Mouse (Mus musculus) gastrocnemius, postnatal 14 days (tissue): Measurements from ENCODE around the gene Slc7a8. TPM values are rescaled to one million over a fixed set of nuclear protein-coding genes. Genes with fewer than 3 reads are reported as not detected.
A peak's percentile ranks its signal among the peaks of the same experiment; 100 is the strongest.

Experiments
- DNase-seq: peaks from one replicate; pipeline ENCODE4 v3.0.0; 2021; ENCODE audit warnings: mixed read lengths
- intact Hi-C: fragments of 180-260 bp; cut with DNase I; formaldehyde crosslinking; loops from one replicate; pipeline ENCODE4 v1.15.1; 2025; ENCODE audit warnings: low total_unique reads
- long read RNA-seq, 2 experiments: library from polyadenylated mRNA; stranded (forward); transcript quantifications; one replicate each; pipeline ENCODE4 v2.0.0; 2021
- total RNA-seq, 2 experiments: library from RNA; stranded (reverse); gene quantifications; 2 replicates each; pipeline ENCODE4 v1.2.3; 2021

The Slc7a8 gene
- 10 to 100 TPM in 1 of 2 experiments, 1 to 10 TPM in 1; 7.5 to 18.5 TPM for total RNA-seq
- long read RNA-seq, experiment 1, full-length matches to known transcripts: 9 of 18 reads
- long read RNA-seq, experiment 1, partial matches to known transcripts: 2 of 18 reads
- long read RNA-seq, experiment 1, other reads (novel, unspliced or antisense): 7 of 18 reads
- long read RNA-seq, experiment 2, full-length matches to known transcripts: 15 of 20 reads
- long read RNA-seq, experiment 2, partial matches to known transcripts: 2 of 20 reads
- long read RNA-seq, experiment 2, other reads (novel, unspliced or antisense): 3 of 20 reads

DNA sequence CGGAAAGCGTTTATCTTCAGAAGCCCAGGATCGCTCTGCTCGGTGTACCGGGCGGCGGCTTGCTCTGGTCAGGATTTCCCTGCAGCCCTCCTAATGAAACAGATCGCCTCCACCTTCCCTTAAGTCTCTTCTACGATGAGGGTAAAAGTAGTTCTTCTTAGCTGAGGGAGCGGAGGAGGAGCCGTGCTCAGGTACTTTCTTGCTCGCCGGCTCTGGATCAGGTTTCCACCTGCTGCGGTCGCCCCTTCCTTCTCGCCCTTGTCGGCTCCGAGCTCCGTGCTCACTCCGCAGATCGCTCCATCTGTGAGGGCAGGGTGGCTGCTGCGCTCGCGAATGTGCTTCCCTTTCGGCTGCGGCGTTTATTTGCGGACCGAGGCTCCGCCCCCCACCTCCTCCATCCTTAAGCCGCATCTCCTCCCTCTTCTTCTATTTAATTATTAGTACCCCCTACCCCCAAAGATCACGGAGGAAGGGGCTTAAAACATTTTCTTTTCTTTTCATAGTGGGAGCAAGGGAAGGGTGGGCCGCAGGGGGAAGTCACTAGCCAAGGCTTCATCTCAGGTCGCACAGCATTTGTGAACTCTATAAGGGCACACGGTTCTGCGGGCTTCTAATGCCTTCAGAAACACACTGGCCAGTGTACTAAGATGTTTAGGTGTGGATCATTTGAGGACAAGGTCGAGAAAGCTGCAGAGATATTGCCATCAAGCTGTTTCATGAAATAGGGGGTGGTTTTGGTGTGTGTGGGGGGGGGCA lies at the start of gene Slc7a8:
Gene Slc7a8 (minus strand): TSS at position 337 of the 756 bp plus-strand sequence.
- intact Hi-C loops: no loop called here
- peak; percentile 60 for DNase-seq

DNA sequence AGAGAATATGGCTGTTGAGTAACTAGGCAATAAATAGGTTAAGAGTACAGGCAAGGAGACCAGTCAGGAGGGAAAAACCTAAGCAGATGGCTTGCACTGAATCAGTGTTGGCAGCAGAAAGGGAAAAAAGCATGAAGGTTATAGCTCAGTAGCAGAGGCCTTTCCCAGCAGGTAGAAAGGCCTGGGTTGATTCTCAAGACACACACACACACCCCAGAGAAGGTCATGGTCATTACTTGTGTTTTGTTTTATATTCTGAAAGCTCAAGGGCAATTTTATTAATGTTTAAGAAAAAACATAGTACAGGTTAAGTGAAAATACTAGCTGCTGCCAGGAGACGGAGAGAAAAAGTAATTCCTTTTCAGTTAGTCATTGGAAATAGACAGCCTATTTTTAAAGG lies 42.0 kb upstream of the Slc7a8 start:
- intact Hi-C loops: no loop called here
- no peak for DNase-seq

DNA sequence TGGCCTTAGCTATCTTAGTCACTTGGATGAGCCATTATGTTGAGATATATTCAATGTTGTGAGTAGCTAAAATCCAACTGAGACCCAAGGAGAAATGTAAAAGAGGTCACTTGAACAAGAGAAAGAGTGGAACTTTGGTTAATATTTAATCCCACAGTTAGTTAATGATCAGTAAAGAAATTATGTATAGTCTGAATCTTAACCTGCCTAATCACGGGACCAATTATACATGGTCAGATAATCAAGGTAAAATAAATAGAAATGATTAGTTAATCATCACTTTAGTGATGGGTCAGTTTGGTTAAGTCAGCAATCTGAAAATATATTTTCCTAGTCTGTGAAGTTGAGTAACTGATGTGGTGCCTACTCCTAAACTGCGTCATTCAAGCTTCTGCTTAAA lies 40.6 kb upstream of the Slc7a8 start:
- DNase-seq: no peak
- intact Hi-C loops: no loop called here

DNA sequence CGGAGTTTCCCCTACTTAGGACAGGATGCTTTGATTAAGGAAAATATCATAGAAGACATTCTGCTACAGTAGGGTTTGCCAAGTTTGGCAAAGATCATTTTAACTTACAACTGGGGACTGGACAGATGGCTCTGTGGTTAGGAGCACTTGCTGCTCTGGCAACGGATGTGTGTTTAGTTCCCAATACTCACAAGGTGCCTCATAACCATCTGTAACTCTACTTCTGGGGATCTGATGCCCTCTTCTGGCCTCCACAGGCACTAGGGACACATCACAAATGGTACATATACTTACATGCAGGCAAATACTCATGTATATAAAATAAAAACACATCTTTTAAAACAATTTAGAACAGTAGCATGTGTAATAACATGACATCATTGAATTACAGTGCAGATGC lies 36.0 kb upstream of the Slc7a8 start:
- DNase-seq: peak; percentile 15
- intact Hi-C loops: no loop called here

DNA sequence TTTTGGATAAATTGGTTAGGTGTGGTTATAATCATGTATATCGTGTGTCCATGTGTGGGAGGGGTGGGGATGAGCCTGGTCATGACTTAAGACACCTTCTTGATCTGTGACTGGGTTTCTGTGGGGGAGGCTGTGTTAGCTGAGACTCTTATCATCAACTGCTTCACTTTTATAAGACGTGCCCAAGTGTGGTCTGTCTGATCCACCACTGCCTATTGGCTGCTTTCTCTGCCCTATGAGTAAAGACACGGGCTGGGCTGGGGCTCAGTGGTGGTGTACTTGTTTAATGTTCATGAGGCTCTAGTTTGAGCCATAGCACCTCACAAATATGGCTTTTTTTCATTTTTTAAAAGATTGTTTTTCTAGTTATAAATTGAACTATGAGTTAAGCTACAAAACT lies 34.0 kb upstream of the Slc7a8 start:
- intact Hi-C loops: no loop called here
- no peak for DNase-seq

DNA sequence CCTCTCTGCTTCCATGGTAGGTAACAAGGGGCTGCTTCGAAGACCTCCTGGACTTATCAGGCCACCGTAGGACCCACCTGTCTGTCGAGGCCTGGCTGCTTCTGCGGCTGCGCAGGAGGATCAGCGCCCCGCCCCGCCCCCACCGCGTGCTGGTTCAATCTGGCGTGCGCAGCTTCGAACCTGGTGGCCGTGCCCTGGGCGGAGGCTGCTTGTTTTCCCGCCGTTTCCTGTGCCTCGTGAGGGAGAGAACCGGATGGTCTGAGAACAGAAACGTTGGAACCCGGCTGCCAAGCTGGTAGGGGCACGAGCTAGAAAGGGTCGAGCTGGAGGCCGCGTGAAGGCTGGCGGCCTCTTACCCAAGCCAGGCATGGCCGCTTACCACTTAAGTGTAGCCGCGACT lies 32.2 kb upstream of the Slc7a8 start, which contains the start of gene Rnf212b:
Gene Rnf212b (plus strand): TSS at position 151 of the 400 bp plus-strand sequence.
- intact Hi-C loops: no loop called here
- DNase-seq: no peak

DNA sequence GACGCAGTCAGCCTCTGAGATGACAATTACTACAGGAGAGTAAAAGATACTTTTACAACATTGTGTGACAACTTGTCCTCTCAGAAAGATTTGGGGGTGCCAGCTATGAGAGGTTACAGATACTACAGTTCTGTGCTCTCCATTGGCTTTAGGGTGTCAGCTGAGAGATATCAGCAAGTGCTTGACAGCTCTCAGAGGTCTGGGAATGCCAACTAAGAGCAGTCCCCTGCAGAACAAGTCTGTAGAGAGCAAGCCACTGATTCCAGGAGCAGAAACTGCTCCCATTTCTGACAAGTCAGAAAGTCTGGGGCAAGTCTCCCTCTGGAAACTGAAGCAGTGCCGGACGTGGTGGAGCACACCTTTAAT lies 27.9 kb upstream of the Slc7a8 start:
- intact Hi-C loops: no loop called here
- DNase-seq: no peak

DNA sequence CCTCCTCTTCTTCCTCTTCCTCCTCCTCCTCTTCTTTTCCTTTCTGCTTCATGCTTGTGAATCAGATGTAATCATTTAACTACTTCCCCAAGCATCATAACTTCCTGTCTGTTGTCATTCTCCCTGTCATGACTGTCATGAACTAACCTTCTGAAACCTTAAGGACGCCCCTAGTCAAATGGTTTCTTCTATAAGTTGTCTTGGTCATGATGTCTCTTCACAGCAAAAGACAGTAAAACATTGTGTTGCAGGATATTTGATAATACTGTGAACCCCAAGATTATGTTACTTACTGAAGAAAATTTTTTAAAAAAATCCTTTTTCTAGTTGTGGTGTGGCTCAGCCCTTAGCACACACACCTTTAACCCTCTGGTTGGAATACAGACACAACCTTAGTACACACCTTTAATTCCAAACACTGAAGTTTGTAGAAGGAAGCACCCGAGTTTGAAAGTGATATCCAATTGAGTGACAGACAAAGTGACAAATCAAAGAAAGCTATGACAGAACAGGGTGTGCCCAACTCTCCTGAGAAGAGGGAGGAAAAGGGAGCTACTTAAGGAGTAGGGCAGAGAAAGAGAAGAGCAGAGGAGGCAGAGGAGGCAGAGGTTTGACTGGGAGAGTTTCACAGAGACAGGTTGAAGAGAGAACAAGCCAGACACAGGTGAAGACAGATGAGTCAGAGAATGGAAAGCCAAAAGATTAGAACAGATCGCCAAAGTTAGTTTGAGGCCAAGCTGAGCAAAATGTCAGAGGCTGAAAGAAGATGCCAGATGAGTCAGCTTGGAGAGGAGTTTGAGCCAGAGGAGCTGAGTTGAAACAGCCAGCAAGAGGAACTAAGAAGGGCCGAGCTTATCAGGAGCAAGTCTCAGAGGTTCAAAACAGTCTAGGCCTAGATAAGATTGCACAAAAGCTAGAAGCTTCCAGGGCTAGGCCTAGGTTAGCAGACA lies 27.2 kb upstream of the Slc7a8 start:
- DNase-seq: peak; percentile 9
- intact Hi-C loops: no loop called here

DNA sequence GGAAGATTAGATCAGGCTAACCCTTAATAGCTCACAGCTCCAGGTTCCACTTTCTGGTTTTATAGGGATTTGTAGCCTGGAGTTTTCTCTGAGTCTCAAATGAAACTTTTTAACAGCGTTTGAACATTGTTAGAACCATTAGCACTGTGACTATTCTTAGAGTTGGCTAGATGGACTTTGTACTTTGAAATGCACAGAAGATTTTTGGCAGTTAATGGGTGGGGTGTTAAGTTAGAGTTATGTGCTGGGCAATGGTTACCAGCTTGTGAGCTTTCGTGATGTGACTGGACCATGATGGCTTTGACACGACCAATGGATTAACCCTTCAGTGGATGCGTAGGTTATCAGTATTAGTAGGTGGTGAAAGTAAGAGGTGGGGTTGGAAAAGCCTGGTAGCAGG lies 24.4 kb upstream of the Slc7a8 start:
- no peak for DNase-seq
- intact Hi-C loops: no loop called here

DNA sequence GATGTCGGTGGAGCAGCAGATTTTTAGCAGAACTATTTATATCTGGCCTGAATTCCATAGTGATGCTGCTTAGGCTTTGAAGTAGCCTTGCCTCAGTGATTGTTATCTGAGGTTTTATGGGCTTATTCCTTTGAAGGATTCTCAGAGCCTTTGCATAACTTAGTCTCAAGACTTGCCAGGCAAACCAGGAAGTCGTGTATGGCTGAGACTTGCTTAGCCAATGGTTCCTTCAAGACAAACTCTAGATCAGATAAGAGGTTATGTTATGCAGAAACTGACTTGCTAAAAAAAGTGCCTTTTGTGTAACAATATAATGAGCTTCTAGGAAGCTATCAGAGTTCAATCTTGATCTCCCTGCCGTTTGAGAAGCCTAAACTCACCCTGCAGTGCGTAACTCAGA lies 20.7 kb upstream of the Slc7a8 start:
- DNase-seq: no peak
- intact Hi-C loops: no loop called here

DNA sequence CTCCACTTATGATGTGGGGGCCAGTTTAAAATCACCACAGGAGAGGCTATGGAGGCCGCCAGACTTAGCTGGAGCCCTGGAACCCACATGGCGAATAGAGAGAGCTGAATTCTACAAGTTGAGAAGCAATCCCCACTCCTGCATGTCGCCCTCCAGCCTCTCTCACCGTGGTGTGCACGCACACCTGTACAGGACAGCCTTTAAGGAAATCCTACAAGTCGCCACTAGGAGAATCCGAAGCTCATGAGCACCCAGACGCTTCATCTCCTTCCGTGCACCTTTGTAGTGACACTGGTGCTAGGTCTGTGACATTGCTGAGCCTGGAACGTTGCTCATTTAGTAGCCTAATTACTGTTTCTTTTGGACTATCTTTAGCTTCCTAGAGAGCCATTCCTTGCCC lies 17.9 kb upstream of the Slc7a8 start:
- intact Hi-C loops: no loop called here
- no peak for DNase-seq

DNA sequence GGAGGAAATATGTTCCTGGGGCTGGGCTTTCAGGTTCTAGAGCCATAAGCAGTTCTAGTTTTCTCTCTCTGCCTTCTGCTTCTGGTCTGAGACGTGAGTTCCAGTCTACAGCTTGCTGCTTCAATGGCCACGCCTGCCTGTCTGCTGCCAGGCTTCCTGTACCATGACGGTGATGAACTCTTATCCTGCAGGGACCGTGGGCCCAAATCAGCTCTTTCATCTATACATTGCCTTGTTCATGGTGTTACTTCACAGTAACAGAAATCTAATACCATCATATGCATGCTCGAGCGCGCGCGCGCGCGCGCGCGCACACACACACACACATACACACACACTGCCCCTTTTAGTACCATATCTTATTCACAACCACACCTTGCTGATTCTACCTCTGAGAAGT lies 15.0 kb upstream of the Slc7a8 start:
- intact Hi-C loops: no loop called here
- no peak for DNase-seq

DNA sequence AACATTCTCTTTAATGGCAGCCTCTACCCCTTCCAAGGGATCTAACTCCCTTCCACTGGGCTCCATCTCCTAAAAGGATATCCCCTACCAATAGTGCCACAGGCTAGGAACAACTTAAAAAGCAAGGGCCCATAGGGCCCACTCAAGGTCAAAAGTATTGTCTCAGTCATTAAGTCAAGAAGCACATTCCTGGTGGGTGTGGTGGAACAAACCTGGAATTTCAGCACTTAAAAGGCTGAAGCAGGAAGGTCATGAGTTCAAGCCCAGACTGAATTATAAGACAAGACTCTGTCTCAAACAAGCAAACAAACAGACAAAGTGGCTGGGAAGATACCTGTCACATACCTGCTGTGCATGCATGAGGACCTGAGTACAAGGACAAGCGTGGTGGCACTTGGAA lies 14.2 kb upstream of the Slc7a8 start:
- intact Hi-C loops: no loop called here
- no peak for DNase-seq

DNA sequence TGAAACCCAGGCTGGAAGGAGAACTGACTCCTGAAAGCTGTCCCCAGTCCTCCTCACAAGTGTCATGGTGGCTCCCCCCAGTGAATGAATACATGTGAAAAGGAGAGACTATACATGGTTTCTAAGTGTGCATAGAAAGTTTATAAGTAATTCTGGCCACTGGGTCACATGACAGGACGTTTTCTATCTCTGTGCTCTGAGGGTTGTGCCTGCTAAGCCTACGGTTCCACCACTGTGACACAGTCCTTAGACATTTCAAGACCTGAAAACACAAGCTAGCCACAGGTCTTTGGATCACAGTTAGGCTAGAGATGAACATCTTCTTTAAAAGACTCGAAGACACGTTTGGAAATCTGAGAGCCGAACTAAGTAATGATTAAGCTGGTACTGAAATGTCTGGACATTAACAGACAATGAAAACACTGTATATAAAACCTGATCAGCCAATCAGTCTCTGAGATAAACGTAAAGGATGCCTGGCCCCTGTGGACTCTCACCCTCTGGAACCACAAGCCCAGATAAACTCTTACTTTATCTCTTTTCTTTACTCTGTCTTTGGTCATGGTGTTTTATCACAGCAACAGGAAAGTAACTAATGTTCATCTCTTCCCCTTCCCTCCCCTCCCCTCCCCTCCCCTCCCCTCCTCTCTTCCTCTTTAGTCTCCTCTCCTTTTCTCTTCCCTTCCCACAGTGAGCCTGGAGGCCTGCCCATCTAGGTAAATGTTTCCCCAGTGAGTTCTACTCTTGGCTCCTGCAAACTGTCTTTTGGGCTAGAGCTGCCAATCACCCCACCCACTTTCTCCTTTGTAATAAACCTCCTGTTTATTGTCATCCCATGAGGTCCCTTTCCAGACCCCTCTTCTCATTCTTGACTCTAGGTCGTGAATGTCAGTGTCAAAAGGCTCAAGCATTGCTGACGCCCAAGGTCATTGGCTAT lies 12.4 kb upstream of the Slc7a8 start:
- intact Hi-C loops: no loop called here

DNA sequence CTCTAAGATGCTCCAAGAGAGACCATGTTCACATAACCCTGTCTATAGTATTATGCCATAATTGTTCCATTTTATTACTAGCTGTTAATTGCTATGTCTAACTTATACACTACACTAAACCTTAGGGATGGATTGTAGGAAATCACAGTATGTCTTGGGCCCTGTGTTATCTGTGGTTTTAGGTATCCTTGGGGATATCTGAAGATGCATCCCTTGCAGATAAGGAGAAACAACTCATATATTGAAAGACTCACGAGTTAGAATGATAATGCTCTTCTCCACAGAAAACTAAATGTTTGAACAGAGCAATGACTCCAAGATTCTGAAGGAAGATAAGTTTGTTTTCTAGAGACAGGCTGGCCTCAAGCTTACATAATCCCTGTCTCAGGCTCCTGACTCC lies 11.6 kb upstream of the Slc7a8 start:
- intact Hi-C loops: no loop called here

More for the DNA sequence above, 12.4 kb upstream of the Slc7a8 start:
- no peak for DNase-seq

DNA sequence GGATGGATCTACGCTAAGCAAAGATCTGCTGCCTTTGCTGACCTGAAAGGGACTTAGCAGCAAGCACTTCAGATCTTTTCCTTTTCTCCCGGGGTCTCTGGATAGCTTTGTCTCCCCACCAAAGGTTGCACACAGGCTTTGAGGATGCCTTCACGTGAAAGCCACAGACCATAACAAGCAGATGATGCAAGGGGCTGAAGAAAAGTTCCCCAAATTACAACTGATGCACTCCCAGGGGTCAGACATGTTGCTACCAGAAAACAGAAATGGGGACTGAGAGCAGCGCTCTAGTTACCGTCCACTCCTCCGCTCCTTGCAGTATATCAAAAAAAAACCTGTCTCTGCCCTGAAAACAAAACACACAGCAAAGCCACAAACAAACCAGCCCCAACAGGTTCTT lies 10.4 kb upstream of the Slc7a8 start:
- intact Hi-C loops: no loop called here
- DNase-seq: no peak

More for the DNA sequence above, 11.6 kb upstream of the Slc7a8 start:
- no peak for DNase-seq

DNA sequence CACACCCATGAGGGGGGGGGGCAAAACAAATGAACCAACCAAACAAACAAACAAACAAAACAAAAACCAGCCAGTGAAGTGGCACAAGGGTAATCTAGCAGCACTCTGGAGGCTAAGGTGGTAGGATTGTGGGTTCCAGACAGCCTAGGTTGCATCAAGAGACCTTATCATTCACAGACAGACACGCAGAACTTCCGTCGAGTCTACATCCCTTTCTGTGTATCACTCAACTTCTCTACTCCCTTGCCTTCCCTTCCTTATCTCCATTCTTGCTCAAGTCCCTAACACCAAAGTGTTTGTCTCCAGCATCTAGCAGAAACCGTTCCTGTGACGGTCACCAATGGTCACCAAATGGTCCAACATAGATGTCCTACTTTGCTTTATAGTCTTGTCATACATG lies 6.5 kb upstream of the Slc7a8 start:
- no peak for DNase-seq
- intact Hi-C loops: no loop called here

DNA sequence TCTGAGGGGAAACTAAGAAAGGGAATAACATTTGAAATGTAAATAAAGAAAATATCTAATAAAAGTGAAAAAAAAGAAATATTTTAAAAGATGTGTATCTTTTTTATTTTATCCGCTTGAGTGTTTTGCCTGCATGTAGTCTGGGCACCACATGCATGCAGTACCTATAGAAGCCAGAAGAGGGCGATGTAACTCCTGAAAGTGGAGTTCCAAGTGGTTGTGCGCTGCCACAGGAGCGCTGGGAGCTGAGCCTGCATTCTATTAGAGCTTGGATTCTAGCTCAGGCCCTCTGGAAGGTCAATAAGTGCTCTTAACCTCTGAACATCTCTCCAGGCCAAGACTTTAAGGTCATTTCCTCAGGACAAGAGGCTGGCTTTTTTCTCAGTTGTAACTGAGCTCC lies 5.5 kb upstream of the Slc7a8 start:
- intact Hi-C loops: loop anchor here (2.0 kb wide), 1 partner anchor 72 kb away; no protein-coding TSS in a partner anchor
- DNase-seq: no peak

DNA sequence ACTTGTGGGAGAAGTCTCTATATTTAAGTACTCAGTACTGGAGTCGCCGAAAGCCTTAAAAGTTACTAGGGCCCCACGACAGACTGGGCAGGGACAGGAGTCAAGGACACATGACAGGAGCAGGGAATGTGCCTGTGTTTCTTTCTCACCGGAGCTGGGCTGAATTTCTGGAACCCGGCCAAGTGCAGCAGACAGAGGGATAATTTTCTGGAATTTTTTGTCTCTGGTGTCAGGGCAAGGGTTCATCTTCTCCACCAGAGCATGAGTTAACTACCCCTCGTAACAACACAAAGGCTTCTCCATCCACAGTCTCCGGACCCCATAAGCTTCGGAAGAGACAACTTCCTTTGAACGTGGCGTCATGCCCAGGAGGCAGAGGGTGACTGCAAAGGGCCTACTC lies 4.7 kb upstream of the Slc7a8 start:
- intact Hi-C loops: loop anchor here (2.0 kb wide), 1 partner anchor 72 kb away; no protein-coding TSS in a partner anchor

More for the DNA sequence above, 4.7 kb upstream of the Slc7a8 start:
- DNase-seq: peak; percentile 18
